Mouse (Mus musculus) left cerebral cortex, postnatal 25 days (tissue): ENCODE results near the gene Ciz1. TPM values are rescaled to one million over a fixed set of nuclear protein-coding genes. Genes with fewer than 3 reads are reported as not detected.
A peak's percentile ranks its signal among the peaks of the same experiment; 100 is the strongest.

Source experiments
- DNase-seq, 2 experiments: peaks; one replicate each; pipeline ENCODE4 v3.0.0; 2022; ENCODE audit warnings: low spot score in 2 of 2, mixed read lengths in 1 of 2
- intact Hi-C: fragments of 180-260 bp; cut with DNase I; formaldehyde crosslinking; loops from one replicate; pipeline ENCODE4 v1.15.1; 2025
- total RNA-seq, 2 experiments: library from RNA; stranded (reverse); gene quantifications; 2 replicates each; pipeline ENCODE4 v1.2.3; 2021

The Ciz1 gene
- total RNA-seq, 2 experiments from 2014 or later, result 67.5 to 73.1 TPM

DNA sequence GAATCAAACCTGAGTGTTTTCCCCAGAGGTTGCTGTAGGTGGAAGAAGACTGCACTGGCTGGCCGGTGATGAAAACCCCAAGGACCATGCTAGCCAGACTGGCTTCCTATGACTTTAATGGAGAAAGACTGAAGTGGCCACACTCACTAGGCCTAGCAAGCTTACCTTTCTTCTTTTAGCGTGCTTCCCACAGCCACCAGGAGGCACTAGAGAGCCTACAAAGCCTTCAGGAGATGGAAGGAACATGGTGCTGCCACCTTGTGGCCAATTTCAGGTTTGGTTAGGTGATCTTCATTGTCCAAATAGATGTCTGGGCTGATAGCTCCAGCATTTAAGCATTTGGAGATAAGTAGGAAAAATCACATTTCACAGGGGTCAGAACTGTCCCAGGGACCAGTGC, 52.5 kb downstream of the Ciz1 start:
- intact Hi-C loops, result loop anchor here (1.0 to 2.0 kb wide), 2 partner anchors 83 to 162 kb away; no protein-coding TSS in a partner anchor
- DNase-seq, result peak; percentile 96 to 97

DNA sequence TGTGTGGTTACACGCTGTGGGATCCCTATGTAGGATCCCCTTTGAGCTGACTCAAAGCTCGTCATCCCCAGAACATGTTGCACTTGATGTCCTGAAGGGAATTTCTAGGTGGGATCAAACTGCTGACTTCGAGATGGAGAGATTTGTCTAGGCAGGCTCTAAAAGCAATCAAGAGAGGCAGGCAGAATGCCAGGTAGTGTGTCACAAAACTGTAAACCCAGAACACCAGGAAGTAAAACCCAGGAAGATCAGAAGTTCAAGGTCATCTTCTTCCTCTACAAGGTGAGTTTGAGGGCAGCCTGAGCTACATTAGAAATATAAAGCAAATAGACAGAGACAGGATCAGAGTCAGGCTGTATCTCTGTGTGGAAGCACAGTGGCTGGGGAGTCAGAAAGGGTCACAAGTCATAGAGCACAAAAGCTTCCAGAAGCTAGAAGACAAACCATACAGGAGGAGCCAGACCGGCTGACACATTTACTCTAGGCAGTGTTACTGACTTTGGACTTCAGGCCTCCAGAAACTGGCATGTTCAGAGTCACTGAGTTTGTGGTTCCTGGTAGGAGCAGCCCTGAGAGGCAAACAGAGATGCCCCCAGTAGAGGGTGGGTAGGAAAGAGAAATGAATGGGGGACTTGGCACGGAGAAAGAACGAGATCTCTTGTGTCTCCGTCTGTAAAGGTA, 55.2 kb downstream of the Ciz1 start:
- intact Hi-C loops, result no loop called here
- no peak for DNase-seq

DNA sequence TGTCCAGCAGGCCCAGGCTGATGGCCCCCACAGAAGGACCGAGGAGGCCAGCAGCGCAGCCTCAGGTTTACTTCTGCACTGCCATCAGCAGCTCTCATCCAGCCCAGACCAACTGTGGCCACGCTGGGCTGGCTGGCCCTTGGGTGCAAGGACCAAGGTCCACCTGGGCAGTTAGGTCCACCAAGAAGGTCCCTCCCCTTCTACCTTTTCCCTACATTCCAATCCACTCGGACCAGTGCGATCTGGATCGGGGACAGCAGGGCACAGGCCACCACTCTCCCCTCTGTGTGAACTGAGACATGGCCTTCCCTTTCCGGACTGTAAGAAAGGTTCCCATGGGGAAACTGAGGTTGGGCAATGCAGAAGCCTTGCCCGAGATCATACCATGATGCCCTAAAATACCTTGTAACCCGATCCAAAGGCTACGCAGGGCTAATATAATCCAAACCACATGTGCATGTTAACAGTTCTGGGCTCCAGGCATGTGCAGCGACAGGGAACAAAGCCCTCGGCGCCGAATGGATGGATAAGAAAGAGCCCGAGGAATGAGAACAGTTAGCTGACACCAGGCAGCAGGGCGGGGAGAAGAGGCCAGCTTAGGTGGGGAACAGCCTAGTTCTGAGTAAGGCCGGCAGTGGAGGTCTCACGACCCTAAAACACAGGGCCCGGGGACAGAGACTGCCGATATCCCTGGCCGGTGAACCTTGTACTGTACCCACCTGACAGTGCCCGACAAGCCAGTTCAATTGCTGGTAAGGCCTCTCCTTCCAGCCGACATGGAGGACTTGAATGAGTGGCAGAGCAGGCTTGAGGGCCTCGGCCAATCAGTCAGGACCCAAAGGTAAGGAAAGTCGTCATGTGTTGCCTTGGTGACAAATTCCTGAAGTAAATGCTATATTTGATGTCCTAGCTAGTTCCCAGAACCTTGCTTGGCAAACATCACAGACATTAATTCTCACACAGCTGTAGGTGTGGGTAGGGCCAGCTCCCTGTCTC, 56.6 kb downstream of the Ciz1 start:
- intact Hi-C loops, result no loop called here

DNA sequence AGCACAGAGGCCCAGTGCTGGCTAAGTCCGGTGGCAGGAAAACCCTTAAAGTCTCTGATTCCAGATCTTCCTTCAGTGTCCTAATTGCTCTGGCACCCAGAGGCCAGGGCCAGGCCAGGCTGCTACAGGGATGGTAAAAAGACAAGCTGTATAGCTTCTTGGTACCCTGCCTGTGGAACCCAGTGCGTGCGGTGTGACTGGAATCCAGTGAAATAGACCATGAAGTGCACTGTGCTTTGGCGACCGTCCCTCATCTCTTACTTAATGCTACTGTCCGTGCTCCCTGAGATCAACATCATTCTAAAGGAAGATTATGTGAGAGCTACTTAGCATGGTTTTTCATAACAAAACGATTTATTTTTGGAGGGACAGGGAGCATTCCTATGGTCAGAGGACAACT, 59.3 kb downstream of the Ciz1 start:
- intact Hi-C loops, result no loop called here
- no peak for DNase-seq

More for the DNA sequence above, 56.6 kb downstream of the Ciz1 start:
- DNase-seq, result no peak

DNA sequence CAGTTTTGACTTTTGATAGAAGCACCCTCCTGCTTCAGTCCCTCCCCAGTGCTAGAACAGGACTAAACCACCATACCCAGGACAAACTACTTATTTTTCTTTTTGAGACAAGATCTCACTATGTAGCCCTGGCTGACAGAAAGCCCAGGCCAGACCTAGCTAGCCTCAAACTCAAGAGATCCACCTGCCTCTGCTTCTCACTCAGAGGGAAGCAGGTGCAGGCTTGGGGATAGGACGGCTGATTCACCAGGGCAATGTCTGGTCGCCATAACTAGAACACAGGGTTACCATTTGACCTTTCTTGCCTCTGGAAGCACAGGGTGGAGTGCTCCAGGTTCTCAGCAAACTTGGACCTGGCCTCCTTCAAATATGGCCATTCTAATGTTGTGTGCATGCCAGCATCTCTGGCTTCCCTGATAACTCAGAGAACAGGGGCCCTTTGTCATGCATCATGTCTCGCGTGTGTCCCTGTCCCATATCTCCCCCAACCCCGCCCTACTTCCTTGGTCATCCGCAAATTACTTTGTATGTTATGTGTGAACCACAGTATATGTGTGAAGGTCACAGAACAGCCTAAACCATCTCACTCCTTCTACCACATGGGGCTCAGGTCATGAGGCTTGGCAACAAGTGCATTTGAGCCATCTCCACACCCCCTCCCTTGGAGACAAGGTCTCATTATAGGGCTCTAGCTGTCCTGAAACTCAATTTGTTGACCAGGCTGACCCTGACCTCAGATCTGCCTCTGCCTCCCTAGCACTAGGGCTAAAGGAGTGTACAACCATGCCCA, 60.8 kb downstream of the Ciz1 start:
- intact Hi-C loops, result no loop called here

DNA sequence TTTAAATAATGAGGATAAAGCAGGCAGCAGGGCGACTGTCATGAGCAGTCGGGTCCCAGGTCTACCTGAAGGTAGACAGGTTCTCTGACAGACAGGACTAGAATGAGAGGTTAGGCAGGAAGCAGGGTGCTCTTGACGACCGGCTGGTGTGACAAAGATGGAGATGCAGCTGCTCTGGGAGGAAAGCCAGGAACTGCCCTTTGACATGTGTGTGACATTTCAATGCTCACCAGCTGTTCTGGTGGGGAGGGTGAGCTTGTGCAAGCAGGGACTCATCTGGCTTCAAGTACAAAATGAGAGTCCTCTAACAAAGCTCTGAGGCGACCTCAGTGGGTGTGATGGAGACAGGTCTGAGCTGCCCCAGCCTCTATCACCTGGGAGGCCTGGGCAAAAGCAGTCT, 61.8 kb downstream of the Ciz1 start:
- no peak for DNase-seq

More for the DNA sequence above, 60.8 kb downstream of the Ciz1 start:
- no peak for DNase-seq

DNA sequence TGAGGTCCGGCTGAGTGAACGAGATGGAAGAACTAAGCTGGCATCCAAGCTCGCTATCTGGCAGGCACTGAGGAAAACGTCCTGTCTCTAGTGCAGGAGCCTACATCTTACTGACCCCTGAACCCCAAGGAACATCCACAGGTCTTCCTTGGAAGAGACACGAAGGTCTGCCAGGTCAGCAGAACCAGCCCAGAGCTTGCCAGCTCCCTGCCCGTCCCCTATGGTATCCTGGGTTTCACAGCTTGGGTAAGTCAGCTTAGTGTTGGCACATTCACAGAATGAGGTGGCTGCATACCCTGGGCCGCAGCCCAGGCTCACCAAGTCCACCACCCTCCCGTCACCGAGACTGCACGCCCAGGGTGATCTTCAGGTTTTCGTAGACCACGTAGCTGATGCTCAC, 63.7 kb downstream of the Ciz1 start:
- intact Hi-C loops, result no loop called here
- no peak for DNase-seq

More for the DNA sequence above, 61.8 kb downstream of the Ciz1 start:
- intact Hi-C loops, result no loop called here

DNA sequence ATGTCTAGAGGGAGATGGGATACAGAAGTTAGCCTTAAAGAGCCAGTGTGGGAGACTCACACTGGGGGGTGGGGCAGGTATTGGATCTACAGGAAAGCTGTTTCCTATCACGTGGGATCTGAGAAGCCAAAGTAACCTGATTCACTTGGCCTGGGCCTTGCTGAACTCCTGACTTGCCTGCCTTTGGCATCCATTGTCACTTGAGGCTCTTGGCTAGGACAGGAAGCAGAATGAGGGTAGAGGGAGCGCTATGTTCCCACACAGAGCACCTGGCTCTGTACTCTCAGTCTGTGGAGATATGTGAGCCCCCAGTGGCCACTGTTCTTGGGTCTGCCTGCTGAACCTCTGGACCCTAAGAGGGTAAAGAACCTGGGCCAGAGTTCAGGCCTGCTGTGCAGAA, 64.4 kb downstream of the Ciz1 start:
- no peak for DNase-seq

DNA sequence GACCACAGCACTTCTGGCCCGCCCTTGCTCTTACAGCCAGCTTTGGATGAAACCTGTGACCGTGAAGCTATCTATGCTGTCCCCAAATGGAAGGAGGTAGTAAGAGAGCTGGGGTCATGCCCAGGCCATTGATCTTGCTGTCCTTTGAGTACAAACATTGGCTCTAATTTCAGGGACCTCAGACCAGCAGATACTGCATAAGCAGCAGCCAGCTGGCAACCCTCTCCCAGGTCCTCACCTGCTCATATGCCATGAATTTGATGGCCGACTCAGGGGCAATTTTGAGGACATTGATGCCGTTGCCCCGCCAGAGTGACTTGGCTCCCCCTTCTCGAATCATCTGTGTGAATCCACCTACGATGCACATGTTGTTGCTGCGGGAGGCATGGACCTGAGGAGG, 65.4 kb downstream of the Ciz1 start:
- no peak for DNase-seq
- intact Hi-C loops, result no loop called here

More for the DNA sequence above, 64.4 kb downstream of the Ciz1 start:
- intact Hi-C loops, result no loop called here

DNA sequence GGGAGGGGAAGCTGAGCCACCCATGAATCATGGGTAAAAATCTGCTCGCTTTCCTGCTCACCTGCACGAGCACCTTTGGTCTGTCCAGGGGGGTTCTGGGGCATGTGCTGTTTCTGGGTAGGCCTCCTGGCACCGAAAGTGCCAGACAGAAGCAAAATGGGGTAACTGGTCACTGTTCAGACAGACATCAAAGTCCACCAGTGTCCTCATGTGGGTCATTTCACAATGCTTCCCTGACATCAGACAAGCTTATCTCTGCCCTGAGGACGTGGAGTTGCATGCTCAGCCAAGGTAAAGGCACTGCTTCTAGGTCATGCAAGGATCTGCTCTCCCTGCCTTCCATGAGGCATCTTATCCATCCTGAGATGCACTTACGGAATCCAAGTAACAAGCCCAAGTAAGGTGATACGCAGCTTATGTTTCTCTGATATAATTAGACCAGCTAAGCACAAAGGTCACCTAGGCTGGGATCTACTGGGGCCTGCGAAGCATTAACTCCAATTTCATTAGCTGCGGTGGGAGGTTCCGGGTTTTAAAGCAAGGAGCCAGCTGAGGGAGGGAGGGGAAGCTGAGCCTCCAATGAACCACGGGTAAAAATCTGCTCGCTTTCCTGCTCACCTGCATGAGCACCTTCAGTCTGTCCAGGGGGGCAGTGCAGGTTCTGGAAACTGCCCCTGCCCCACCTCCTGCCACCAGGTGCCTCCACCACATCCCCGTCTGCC, 66.5 kb downstream of the Ciz1 start:
- intact Hi-C loops, result no loop called here
- DNase-seq, result no peak

DNA sequence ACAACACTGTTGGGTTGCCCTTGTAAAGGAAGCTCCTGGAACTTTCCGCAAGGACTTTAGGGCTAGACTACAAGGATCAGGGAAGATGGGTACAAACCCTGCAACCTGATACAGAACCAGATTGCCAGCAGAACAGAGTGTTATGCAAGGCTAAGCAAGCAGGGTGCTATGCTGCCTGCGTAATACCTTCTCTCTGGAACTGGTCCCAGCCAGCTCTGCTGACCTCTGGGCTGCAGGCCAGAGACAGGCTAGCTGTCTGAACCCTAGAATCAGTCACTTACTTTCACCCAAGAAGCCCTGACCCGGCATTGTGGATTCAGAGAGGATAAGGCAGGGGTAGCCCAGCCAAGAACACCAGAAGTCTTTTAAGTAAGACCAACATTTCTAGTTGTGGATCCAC, 67.2 kb downstream of the Ciz1 start:
- DNase-seq, result no peak

DNA sequence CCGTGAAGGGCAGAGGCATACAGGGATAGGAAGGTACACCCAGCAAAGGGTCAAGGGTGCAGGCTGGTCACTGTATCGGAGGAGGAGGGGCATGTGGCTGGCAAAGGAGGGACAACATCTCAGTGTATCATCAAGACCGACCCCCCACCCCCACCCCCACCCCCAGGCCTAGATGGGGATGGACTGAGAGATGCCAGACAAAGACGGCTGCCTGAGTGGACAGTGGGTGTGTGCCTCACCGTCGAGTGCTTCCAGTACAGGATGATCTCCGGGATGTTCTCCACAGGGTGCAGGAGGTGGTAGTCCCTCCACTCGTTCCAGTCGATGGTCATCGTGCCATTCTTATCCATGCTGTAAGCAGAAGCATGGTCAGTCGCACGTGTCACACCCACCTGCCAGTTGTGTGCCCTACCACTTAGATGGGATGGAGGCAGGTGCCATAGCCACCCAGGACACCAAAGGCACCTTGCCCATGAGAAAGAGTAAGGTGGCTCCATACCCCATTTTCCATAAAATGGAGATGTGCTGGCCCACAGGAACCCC, 68.0 kb downstream of the Ciz1 start:
- no peak for DNase-seq
- intact Hi-C loops, result no loop called here

More for the DNA sequence above, 67.2 kb downstream of the Ciz1 start:
- intact Hi-C loops, result no loop called here

DNA sequence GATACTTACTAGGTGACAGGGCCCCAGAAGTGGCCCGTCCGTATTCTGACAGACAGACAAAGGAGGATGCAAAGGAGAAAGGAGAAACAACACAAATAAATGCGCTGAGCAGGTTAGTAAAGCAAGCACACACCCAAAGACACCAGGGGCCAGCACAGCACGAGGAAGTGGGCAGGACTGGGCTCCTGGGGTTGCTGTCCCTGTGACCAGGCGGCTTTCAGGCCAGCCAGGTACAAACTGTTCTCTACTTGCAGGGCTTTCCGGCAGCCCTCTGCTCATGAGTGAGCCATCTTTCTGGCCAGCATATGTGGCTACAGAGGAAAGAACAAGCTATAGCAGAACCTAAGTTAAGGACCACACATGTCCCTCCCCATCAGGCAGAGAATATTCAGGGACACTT, 68.5 kb downstream of the Ciz1 start:
- intact Hi-C loops, result no loop called here
- no peak for DNase-seq

DNA sequence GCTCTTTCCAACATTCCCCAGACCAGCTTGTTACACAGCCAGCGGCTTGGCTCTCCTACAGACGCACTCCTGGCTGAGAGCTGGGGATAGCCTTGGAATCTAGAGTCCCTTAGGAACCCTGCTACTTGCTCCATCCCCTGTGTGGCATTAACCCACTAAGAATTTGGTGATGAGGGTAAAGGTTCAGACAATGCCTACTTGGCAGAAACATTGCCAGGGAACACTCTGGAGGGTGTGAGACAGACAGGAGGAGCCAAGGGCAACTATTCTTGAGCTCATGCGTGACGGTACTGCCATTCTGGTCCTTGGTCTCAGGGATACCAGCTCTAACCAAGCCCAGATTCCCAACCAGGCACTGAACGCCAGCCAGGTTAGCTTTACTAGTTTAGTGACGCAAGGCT, 69.7 kb downstream of the Ciz1 start:
- intact Hi-C loops, result no loop called here
- DNase-seq, result no peak

DNA sequence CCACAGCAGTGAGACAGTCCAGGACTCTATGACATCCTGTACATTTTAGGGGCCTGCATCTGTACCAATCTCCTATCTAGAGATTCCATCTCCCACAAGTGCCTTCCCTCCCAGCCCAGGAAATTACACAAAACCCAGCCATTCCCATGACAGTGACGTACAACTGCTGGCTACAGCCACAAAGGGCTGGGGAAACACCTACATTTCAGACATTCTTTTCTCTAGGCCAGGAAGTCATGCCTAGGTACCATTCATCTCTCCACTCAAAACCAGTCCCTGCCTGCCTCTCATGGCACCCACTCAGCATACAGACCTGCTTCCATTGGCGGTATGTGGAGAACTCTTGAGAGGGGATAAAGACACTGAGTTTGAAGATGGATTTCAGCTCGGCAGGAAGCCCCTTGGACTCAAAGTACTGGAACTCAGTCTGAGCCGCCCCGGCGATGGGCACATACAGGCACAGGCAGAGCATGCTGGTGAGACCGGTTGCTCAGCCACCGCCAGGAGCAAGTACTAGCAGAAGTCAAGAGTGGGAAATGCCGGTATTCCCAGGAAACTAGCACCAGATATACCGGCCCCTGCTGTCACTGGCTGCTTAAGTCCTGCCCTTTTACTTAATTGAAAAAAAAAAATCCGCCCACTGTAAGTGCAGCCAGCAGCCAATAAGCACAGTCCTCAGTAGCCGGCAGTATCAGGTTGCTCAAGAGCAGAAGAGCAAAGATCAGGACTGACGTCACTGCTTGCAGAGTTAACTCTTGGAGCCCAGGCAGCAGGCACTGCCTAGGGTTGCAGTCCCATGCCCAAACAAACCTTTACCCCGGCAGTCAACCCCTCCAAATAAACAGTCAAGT, 71.6 kb downstream of the Ciz1 start:
- intact Hi-C loops, result no loop called here
- DNase-seq, result peak in 1 of 2 experiments; percentile 40

DNA sequence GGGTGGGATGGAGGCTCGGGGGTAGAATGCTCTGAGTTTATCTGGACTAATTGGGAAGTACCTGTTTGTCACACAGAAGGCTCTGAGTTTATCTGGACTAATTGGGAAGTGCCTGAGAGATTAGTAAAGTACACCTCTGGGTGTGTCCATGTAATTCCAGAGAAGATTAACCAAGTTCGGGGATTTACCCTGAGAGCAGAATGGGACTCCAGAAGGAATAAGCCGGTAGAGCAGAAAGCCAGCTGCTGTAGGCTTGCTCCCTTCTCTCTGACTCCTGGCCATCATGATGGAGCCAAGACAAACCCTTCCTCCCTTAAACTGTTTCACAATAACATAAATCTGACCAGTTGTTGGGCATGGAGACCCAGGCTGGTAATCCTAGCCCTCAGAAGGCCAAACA, 72.7 kb downstream of the Ciz1 start:
- intact Hi-C loops, result no loop called here
- no peak for DNase-seq

DNA sequence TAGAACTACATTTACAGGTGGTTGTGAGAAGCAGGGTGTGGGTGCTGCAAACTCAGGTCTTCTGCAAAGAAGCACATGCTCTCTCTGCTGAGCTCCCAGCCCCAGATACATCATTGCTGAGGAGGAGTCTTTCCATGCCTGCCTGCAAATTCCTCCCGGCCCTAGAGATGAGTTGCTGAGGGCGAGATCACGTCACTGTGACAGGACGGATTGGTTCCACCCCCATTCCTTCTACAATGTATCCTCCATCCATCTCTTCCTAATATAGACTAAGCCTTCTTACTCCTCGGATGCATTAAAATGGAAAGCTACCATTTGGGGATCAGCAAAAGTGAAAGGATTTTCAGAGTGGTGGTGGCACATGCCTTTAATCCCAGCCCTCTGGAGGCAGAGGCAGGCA, 73.4 kb downstream of the Ciz1 start:
- intact Hi-C loops, result no loop called here
- DNase-seq, result peak in 1 of 2 experiments; percentile 85

DNA sequence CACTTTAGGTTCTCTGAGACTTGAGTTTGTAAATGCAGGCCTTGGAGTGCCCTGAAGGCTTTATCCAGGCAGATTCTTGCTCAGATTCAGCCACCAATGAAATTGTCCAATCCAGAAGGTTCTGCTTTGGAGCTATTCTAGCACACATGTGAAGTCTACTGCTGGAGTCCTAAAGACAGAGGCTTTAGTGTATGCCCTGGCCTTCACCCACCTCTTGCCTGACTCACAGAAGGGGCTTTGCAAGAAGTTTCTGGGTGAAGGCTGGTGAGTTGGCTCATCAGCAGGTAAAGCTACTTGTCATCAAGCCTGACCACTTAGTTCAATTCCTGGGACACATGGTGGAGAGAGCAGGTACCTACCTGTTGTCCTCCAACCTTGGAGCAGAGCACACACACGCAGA, 74.0 kb downstream of the Ciz1 start:
- DNase-seq, result no peak
- intact Hi-C loops, result no loop called here
